ENCODE assay signal across 18 mouse cellular contexts in the genomic region with DNA sequence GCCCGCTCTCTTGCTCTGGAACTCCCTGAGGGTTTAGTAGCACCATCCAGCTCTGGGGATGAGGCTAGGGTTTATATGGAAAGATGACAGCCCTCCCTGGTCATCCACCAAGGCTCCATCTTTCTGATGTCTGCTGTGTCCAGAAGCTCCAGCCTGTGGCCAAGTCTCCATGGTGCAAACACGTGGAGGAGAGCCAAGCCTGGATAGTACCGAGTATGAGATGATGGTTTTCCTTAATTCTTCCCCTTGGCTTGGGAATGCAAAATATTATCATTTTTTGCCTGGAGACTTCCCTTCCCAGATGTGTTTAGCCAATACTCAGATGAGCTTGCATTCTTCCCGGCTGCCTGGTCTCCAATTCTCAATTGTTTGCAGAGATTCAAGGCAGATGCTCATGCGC. TPM values are rescaled to one million over a fixed set of nuclear protein-coding genes. Genes with fewer than 3 reads are reported as not detected.
DNase-seq lines count a peak whose midpoint lies in the region; ATAC-seq lines count a peak whose summit lies in the region.
"Had no signal": no experiment of that assay in that cellular context is flagged by ENCODE, and none has a peak within 500 bp of the region (broad histone marks: within the 10 kb centered on the region; RNA-seq: fewer than 3 reads in every experiment).

No protein-coding gene starts in this region.

- H3K27ac ChIP-seq in forebrain, embryonic 12.5 days = no peak overlapping the region
- H3K27ac ChIP-seq: embryonic facial prominence, embryonic 12.5 days; heart, embryonic 13.5 days; hindbrain, embryonic 12.5 days; liver, embryonic 15.5 days; macrophage; midbrain, embryonic 12.5 days; neural tube, embryonic 13.5 days had no signal

- no peak overlapping the region for H3K4me3 ChIP-seq in forebrain, embryonic 12.5 days (replicated peaks)
- H3K4me3 ChIP-seq: embryonic facial prominence, embryonic 12.5 days; heart, embryonic 13.5 days; hindbrain, embryonic 12.5 days; liver, embryonic 15.5 days; midbrain, embryonic 12.5 days; neural tube, embryonic 13.5 days had no signal

- no peak overlapping the region for H3K4me2 ChIP-seq in forebrain, embryonic 12.5 days
- H3K4me2 ChIP-seq: embryonic facial prominence, embryonic 12.5 days; heart, embryonic 13.5 days; hindbrain, embryonic 12.5 days; liver, embryonic 15.5 days; midbrain, embryonic 12.5 days; neural tube, embryonic 13.5 days had no signal

- no peak for ATAC-seq in forebrain, embryonic 12.5 days (ENCODE audit: low FRiP score)

- no peaks in the 10 kb centered on the region for H3K9me3 ChIP-seq in forebrain, embryonic 12.5 days
- H3K9me3 ChIP-seq: embryonic facial prominence, embryonic 12.5 days; heart, embryonic 13.5 days; hindbrain, embryonic 12.5 days; liver, embryonic 15.5 days; midbrain, embryonic 12.5 days; neural tube, embryonic 13.5 days had no signal

- no peaks in the 10 kb centered on the region for H3K36me3 ChIP-seq in forebrain, embryonic 12.5 days (replicated peaks)
- H3K36me3 ChIP-seq: embryonic facial prominence, embryonic 12.5 days; heart, embryonic 13.5 days; hindbrain, embryonic 12.5 days; liver, embryonic 15.5 days; midbrain, embryonic 12.5 days; neural tube, embryonic 13.5 days had no signal

- H3K27me3 ChIP-seq in forebrain, embryonic 12.5 days = no peaks in the 10 kb centered on the region
- H3K27me3 ChIP-seq: embryonic facial prominence, embryonic 12.5 days; hindbrain, embryonic 12.5 days; liver, embryonic 15.5 days; midbrain, embryonic 12.5 days; neural tube, embryonic 13.5 days had no signal

- peaks cover 10% of the 10 kb centered on the region; the same call in 1 of the 2 replicates for H3K4me1 ChIP-seq in forebrain, embryonic 12.5 days
- H3K4me1 ChIP-seq: liver, embryonic 15.5 days; neural tube, embryonic 13.5 days had no signal

- no peak overlapping the region for H3K9ac ChIP-seq in forebrain, embryonic 12.5 days
- H3K9ac ChIP-seq: embryonic facial prominence, embryonic 12.5 days; heart, embryonic 13.5 days; hindbrain, embryonic 12.5 days; liver, embryonic 15.5 days; midbrain, embryonic 12.5 days; neural tube, embryonic 13.5 days had no signal

- peak; percentile 28 to 41 for DNase-seq in cerebellum, postnatal 10 days
- no peak for DNase-seq in cerebellum, postnatal 25 days
- peak; percentile 48 for DNase-seq in ovary, adult 18-20 months (ENCODE audit: low spot score)
- no peak for DNase-seq in ovary, postnatal 10 days (ENCODE audit: low spot score)
- peak; percentile 23 to 68 for DNase-seq in heart, adult 9 months (ENCODE audit: low spot score in 2 of 2)
- DNase-seq in skeletal muscle tissue, adult 2 months (ENCODE audit: low read depth, low spot score) = peak; percentile 79
- no peak for DNase-seq in kidney, postnatal 10 days
- DNase-seq: adrenal gland, adult 2 months; cerebellum, adult 11-12 months; thymus, adult 18-20 months had no signal

- 92% methylated on average over 5 of the region's 5 CpGs for WGBS in forebrain, embryonic 12.5 days

RNA-seq across cellular contexts. Expression of gene Itga11, which starts 16.4 kb away (rescaled TPM):
- polyA plus RNA-seq in forebrain, embryonic 12.5 days (2016; fragmentation: Nextera tagmentation; extraction: Ambion mirVana) = 3.6 and 4.0 TPM in 2 replicates
- polyA plus RNA-seq: macrophage had no signal

Comparison
In these comparisons a context has a peak if more than half of its experiments do, and no peak if none do; other contexts are left out.
1. DNase-seq: peak in cerebellum, postnatal 10 days (2 of 2), ovary, adult 18-20 months (single experiment), heart, adult 9 months (2 of 2) and skeletal muscle tissue, adult 2 months (single experiment); none in cerebellum, postnatal 25 days (0 of 2), ovary, postnatal 10 days (single experiment) and kidney, postnatal 10 days (single experiment).